Mouse (Mus musculus) stomach, embryonic 15.5 days (tissue): ENCODE measurements around the gene Fbxo11. TPM values are rescaled to one million over a fixed set of nuclear protein-coding genes. Genes with fewer than 3 reads are reported as not detected.
"Not testable (repeated sequence)": the region's sequence is repeated elsewhere in the genome, so short reads cannot be mapped to it uniquely, and the experiment has no call there.

ENCODE experiments used
- ATAC-seq: fragments of 200-750 bp; cut with Nextera tagmentation; 2 replicates; pipeline ENCODE4 v1.8.0; 2017; ENCODE audit warnings: low read depth, moderate number of reproducible peaks, moderate TSS enrichment; ENCODE audit not compliant: insufficient read depth, low FRiP score
- H3K27ac ChIP-seq: fragments of 300-500 bp; sonication (generic); 2 replicates; pipeline ENCODE4 v1.5.1; 2015; ENCODE audit warnings: mild to moderate bottlenecking, inconsistent platforms
- H3K27me3 ChIP-seq: fragments of 300-500 bp; sonication (generic); replicated peaks from 2 replicates; pipeline ENCODE4 v1.6.1; 2015; ENCODE audit warnings: inconsistent platforms
- H3K36me3 ChIP-seq: fragments of 300-500 bp; sonication (generic); 2 replicates; pipeline ENCODE4 v1.6.1; 2015; ENCODE audit warnings: inconsistent platforms
- H3K4me1 ChIP-seq: fragments of 300-500 bp; sonication (generic); 2 replicates; pipeline ENCODE4 v1.6.1; 2015; ENCODE audit warnings: inconsistent platforms
- H3K4me2 ChIP-seq: fragments of 300-500 bp; sonication (generic); 2 replicates; pipeline ENCODE4 v1.6.1; 2015; ENCODE audit warnings: mild to moderate bottlenecking, inconsistent platforms
- H3K4me3 ChIP-seq: fragments of 300-500 bp; sonication (generic); replicated peaks from 2 replicates; pipeline ENCODE4 v1.5.1; 2015; ENCODE audit warnings: inconsistent platforms
- H3K9ac ChIP-seq: fragments of 300-500 bp; sonication (generic); 2 replicates; pipeline ENCODE4 v1.6.1; 2015; ENCODE audit warnings: inconsistent platforms
- H3K9me3 ChIP-seq: fragments of 300-500 bp; sonication (generic); 2 replicates; pipeline ENCODE4 v1.6.1; 2016; ENCODE audit warnings: inconsistent platforms
- WGBS: fragments of 180-500 bp; shearing (Covaris S2); methylation state at CpG from one replicate; pipeline ENCODE4 v1.1.7; 2015; 5-methylcytosine and 5-hydroxymethylcytosine counted together
- polyA plus RNA-seq: library from polyadenylated mRNA; unstranded; fragments of >200 nt; fragmentation: Nextera tagmentation; extraction: Ambion mirVana; gene quantifications from 2 replicates; pipeline ENCODE4 v1.2.1, GENCODE M21; 2015

Gene Fbxo11
- polyA plus RNA-seq, 1 experiment from 2014 or later = 15.2 TPM

GRCm38 (mm10) chr17:87971696-87972591 is 93.1 kb downstream of the Fbxo11 start:
- not testable (repeated sequence) for H3K9ac ChIP-seq, H3K4me2 ChIP-seq, H3K9me3 ChIP-seq, H3K27ac ChIP-seq, H3K36me3 ChIP-seq, H3K4me3 ChIP-seq, H3K27me3 ChIP-seq, ATAC-seq
- 76% methylated on average over 15 of the region's 15 CpGs for WGBS
- H3K4me1 ChIP-seq = peaks cover 13% of the 10 kb centered on the region; the same call in 1 of the 2 replicates

GRCm38 (mm10) chr17:87968483-87968926 is 96.6 kb downstream of the Fbxo11 start:
- not testable (repeated sequence) for H3K4me3 ChIP-seq, H3K27me3 ChIP-seq, H3K36me3 ChIP-seq, H3K9ac ChIP-seq, H3K27ac ChIP-seq, H3K9me3 ChIP-seq, H3K4me1 ChIP-seq, H3K4me2 ChIP-seq
- peak; percentile 79 for ATAC-seq
- 35% methylated on average over 7 of the region's 8 CpGs for whole genome bisulfite sequencing

GRCm38 (mm10) chr17:87963081-87964075 is 101.7 kb downstream of the Fbxo11 start:
- ATAC-seq = no peak
- WGBS = 86% methylated on average over 13 of the region's 14 CpGs

GRCm38 (mm10) chr17:87959931-87960330 is 105.2 kb downstream of the Fbxo11 start:
- not testable (repeated sequence) for H3K36me3 ChIP-seq, H3K4me2 ChIP-seq, H3K4me1 ChIP-seq, H3K27ac ChIP-seq, ATAC-seq, H3K9ac ChIP-seq, H3K27me3 ChIP-seq, H3K4me3 ChIP-seq, H3K9me3 ChIP-seq
- 79% methylated on average over 5 of the region's 5 CpGs for WGBS

More at GRCm38 (mm10) chr17:87963081-87964075, 101.7 kb downstream of the Fbxo11 start:
- no peaks in the 10 kb centered on the region for H3K4me1 ChIP-seq
- H3K27me3 ChIP-seq = no peaks in the 10 kb centered on the region
- no peak overlapping the region for H3K4me2 ChIP-seq
- H3K9ac ChIP-seq = no peak overlapping the region
- no peak overlapping the region for H3K4me3 ChIP-seq
- no peaks in the 10 kb centered on the region for H3K9me3 ChIP-seq
- no peaks in the 10 kb centered on the region for H3K36me3 ChIP-seq
- H3K27ac ChIP-seq = no peak overlapping the region

- not testable (repeated sequence) for ATAC-seq, H3K4me1 ChIP-seq, H3K4me2 ChIP-seq, H3K9me3 ChIP-seq, H3K4me3 ChIP-seq, H3K36me3 ChIP-seq, H3K27me3 ChIP-seq, H3K27ac ChIP-seq, H3K9ac ChIP-seq
- WGBS = 94% methylated on average over 11 of the region's 11 CpGs
Observed at GRCm38 (mm10) chr17:87959406-87959805, 105.7 kb downstream of the Fbxo11 start.

- no peak overlapping the region for H3K27ac ChIP-seq
- no peaks in the 10 kb centered on the region for H3K4me1 ChIP-seq
- 61% methylated on average over 8 of the region's 8 CpGs for whole genome bisulfite sequencing
- H3K9me3 ChIP-seq = no peaks in the 10 kb centered on the region
- H3K9ac ChIP-seq = no peak overlapping the region
- no peak for ATAC-seq
- H3K4me2 ChIP-seq = no peak overlapping the region
- no peak overlapping the region for H3K4me3 ChIP-seq
- H3K27me3 ChIP-seq = no peaks in the 10 kb centered on the region
- no peaks in the 10 kb centered on the region for H3K36me3 ChIP-seq
Observed at GRCm38 (mm10) chr17:87958283-87958682, 106.8 kb downstream of the Fbxo11 start.

GRCm38 (mm10) chr17:87957096-87957840 is 107.8 kb downstream of the Fbxo11 start:
- no peak for ATAC-seq
- Histone ChIP-seq H3K9ac (no peak overlapping the region), H3K4me2 (no peak overlapping the region), H3K27ac (no peak overlapping the region), H3K4me1 (no peaks in the 10 kb centered on the region), H3K27me3 (no peaks in the 10 kb centered on the region), H3K4me3 (no peak overlapping the region), H3K36me3 (no peaks in the 10 kb centered on the region), H3K9me3 (no peaks in the 10 kb centered on the region)
- WGBS = 70% methylated on average over 12 of the region's 12 CpGs

GRCm38 (mm10) chr17:87954618-87955124 is 110.4 kb downstream of the Fbxo11 start:
- H3K9me3 ChIP-seq, H3K4me2 ChIP-seq, H3K27ac ChIP-seq, H3K4me3 ChIP-seq, H3K27me3 ChIP-seq, H3K4me1 ChIP-seq, ATAC-seq, H3K36me3 ChIP-seq, H3K9ac ChIP-seq: not testable (repeated sequence)
- WGBS = 78% methylated on average over 13 of the region's 13 CpGs

GRCm38 (mm10) chr17:87948965-87949584 is 116.0 kb downstream of the Fbxo11 start:
- 42% methylated on average over 16 of the region's 16 CpGs for WGBS
- H3K4me2 ChIP-seq = no peak overlapping the region
- H3K9ac ChIP-seq = no peak overlapping the region
- no peak; the same call in 1 of the 2 replicates for ATAC-seq
- no peak overlapping the region for H3K27ac ChIP-seq
- H3K9me3 ChIP-seq = no peaks in the 10 kb centered on the region
- H3K4me3 ChIP-seq = no peak overlapping the region
- H3K36me3 ChIP-seq = no peaks in the 10 kb centered on the region
- no peaks in the 10 kb centered on the region for H3K27me3 ChIP-seq
- no peaks in the 10 kb centered on the region for H3K4me1 ChIP-seq
